Mouse (Mus musculus): ENCODE results near the gene Il3ra. TPM values are rescaled to one million over a fixed set of nuclear protein-coding genes. Genes with fewer than 3 reads are reported as not detected.

The Il3ra gene
- 7.1 and 8.9 TPM in 2 replicates for polyA plus RNA-seq (2015; fragmentation: Nextera tagmentation; extraction: Ambion mirVana)

DNA sequence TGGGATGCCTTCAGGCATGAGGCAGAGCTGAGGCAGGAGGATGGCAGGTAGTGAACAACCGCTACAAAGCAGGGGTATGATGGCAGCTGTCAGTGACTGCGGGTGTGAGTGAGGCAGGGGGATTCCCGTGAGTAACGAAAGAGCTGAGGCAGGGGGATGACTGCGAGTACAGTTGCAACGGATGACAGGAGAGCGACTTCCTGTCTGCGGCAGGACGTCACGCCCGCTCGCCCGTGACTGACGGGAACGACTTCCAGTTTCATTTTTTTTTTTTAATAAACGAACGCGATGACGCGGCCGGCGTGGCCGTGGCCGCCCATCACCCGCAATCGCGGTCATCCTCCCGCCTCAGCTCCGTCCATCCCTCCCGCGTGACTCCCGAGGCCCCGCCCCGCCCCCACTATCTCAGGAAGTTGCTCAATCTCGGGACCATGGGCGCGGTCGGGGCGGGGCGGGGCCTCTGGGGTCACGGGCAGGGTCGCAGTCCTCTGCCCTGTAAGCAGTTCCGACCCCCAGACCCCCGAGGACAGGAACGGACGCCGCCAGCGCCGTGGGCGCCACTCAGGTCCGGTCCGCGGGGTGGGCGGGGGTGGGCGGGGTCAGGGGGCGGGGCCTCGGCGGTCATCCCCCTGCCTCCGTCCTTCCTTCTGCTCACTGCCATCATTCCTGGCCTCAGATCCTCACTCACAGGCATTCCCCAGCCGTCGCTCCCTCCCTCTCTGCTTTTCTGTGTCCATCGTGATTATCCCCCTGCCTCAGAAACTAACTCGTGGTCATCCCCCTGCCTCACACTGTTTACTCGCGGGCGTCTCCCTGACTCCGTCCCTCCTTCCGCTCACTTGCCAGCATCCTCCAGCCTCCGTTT, at the start of gene Il3ra:
TSS of gene Il3ra (plus strand) at position 328 of the 865 bp plus-strand sequence.

DNA sequence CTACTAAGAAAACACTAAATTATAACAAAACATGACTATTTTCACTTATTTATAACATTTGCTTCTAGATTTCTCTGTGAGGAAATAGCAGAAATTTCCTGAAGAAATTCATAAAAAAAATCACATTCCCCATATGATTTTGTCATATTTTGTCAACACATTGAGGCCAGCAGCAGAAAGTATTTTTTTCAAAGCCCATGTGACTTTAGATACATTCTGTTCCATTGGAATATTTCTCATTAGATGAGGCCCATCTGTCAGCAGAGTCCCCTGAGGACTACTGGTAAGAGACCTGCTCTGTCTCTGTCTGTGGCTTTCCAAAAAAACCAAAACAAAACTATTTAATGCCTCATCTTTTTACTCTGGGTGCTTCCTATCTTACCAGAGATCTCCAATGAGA, 23.5 kb upstream of the Il3ra start, which contains the start of gene Olfr31:
TSS of gene Olfr31 (plus strand) at position 301 of the 400 bp plus-strand sequence.

DNA sequence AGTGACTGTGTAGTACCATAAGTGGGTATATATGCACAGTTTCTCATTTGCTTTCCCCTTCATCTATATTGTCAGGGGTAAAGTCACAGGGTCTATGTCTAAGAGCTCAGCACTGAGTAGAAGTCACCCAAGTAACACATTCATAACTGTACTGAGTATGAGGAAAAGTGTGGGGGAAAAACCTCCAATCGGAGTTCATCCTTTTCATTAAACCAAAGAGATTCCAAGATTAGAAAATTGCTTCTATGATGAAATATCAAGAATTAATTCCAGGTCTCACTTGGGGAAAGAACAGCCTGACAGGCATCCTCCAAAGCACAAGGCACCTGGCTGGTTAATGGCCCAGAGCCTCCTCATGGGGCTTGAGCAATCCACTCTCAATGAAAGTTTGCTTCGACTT, 54.9 kb downstream of the Il3ra start, which contains the start of gene Olfr721-ps1:
TSS of gene Olfr721-ps1 (plus strand) at position 301 of the 400 bp plus-strand sequence.

Other genes starting within 250 kb of the Il3ra start
- gene Psmd6, start 225.3 kb upstream of the Il3ra start, polyA plus RNA-seq (2015; fragmentation: Nextera tagmentation; extraction: Ambion mirVana), result 272 and 285 TPM in 2 replicates
- not detected in 2 replicates for gene Olfr720, start 159.4 kb upstream of the Il3ra start, polyA plus RNA-seq (2015; fragmentation: Nextera tagmentation; extraction: Ambion mirVana)
- not detected in 2 replicates for gene Olfr31, start 23.4 kb upstream of the Il3ra start, polyA plus RNA-seq (2015; fragmentation: Nextera tagmentation; extraction: Ambion mirVana)
- not detected in 2 replicates for gene Olfr721-ps1, start 55.0 kb downstream of the Il3ra start, polyA plus RNA-seq (2015; fragmentation: Nextera tagmentation; extraction: Ambion mirVana)

All from skeletal muscle tissue, postnatal 0 days (tissue).